Mouse (Mus musculus) embryo, embryonic 9.5 days (tissue): ENCODE measurements around the gene Lrrc28.
A peak's percentile ranks its signal among the peaks of the same experiment; 100 is the strongest.

ENCODE experiments used
- DNase-seq: peaks from one replicate; pipeline ENCODE4 v3.0.0-alpha.2; 2017; ENCODE audit errors: extremely low spot score

Lrrc28 gene

GRCm38 (mm10) chr7:67645681-67646014 is 580 bp upstream of the Lrrc28 start:
- DNase-seq: no peak

GRCm38 (mm10) chr7:67644291-67644690 is 777 bp downstream of the Lrrc28 start:
- no peak for DNase-seq

- no peak for DNase-seq
Observed at GRCm38 (mm10) chr7:67642955-67643354, 2.1 kb downstream of the Lrrc28 start.

- DNase-seq: no peak
Observed at GRCm38 (mm10) chr7:67639006-67639405, 6.1 kb downstream of the Lrrc28 start.

- no peak for DNase-seq
Observed at GRCm38 (mm10) chr7:67636161-67636560, 8.9 kb downstream of the Lrrc28 start.

- DNase-seq: no peak
Observed at GRCm38 (mm10) chr7:67634210-67634609, 10.9 kb downstream of the Lrrc28 start.

GRCm38 (mm10) chr7:67632380-67632779 is 12.7 kb downstream of the Lrrc28 start:
- no peak for DNase-seq

- peak; percentile 74 for DNase-seq
Observed at GRCm38 (mm10) chr7:67630817-67631216, 14.3 kb downstream of the Lrrc28 start.

- DNase-seq: no peak
Observed at GRCm38 (mm10) chr7:67629681-67630080, 15.4 kb downstream of the Lrrc28 start.

GRCm38 (mm10) chr7:67626671-67627070 is 18.4 kb downstream of the Lrrc28 start:
- no peak for DNase-seq

- DNase-seq: no peak
Observed at GRCm38 (mm10) chr7:67622151-67622550, 22.9 kb downstream of the Lrrc28 start.

GRCm38 (mm10) chr7:67619836-67620235 is 25.2 kb downstream of the Lrrc28 start:
- no peak for DNase-seq

GRCm38 (mm10) chr7:67618316-67618715 is 26.8 kb downstream of the Lrrc28 start:
- DNase-seq: no peak

GRCm38 (mm10) chr7:67617646-67618045 is 27.4 kb downstream of the Lrrc28 start:
- DNase-seq: no peak

- no peak for DNase-seq
Observed at GRCm38 (mm10) chr7:67616890-67617289, 28.2 kb downstream of the Lrrc28 start.

GRCm38 (mm10) chr7:67614464-67614861 is 30.6 kb downstream of the Lrrc28 start:
- no peak for DNase-seq

- DNase-seq: no peak
Observed at GRCm38 (mm10) chr7:67613795-67614463, 31.1 kb downstream of the Lrrc28 start.

GRCm38 (mm10) chr7:67608348-67609024 is 36.6 kb downstream of the Lrrc28 start:
- no peak for DNase-seq

- DNase-seq: no peak
Observed at GRCm38 (mm10) chr7:67607669-67608347, 37.3 kb downstream of the Lrrc28 start.

- no peak for DNase-seq
Observed at GRCm38 (mm10) chr7:67606250-67606649, 38.8 kb downstream of the Lrrc28 start.

GRCm38 (mm10) chr7:67605114-67605513 is 40.0 kb downstream of the Lrrc28 start:
- DNase-seq: no peak

- DNase-seq: no peak
Observed at GRCm38 (mm10) chr7:67598050-67598449, 47.0 kb downstream of the Lrrc28 start.

GRCm38 (mm10) chr7:67596961-67597360 is 48.1 kb downstream of the Lrrc28 start:
- no peak for DNase-seq
